Mouse (Mus musculus) cerebellum, adult 2 months (tissue): ENCODE data around the gene Mrtfa.

Experiments used
- CTCF ChIP-seq: fragments of 200-500 bp; IDR thresholded peaks from 2 replicates; pipeline ENCODE4 v1.5.1; 2011; ENCODE audit warnings: low read depth, mild to moderate bottlenecking, control low read depth, low read length, moderate library complexity, borderline replicate concordance; ENCODE audit not compliant: insufficient read depth
- POLR2A ChIP-seq: fragments of 200-500 bp; IDR thresholded peaks from 2 replicates; pipeline ENCODE4 v1.6.1; 2011; ENCODE audit warnings: low read length, control low read depth, borderline replicate concordance; ENCODE audit not compliant: insufficient read depth

- TF ChIP-seq POLR2A (no peak), CTCF (no peak)
Observed at GRCm38 (mm10) chr15:81105962-81106361, 84.6 kb downstream of the Mrtfa start.
